Mouse (Mus musculus): ENCODE measurements at regions not wholly inside any gene's neighbourhood (a gene's known extent, or its start where the extent isn't known, plus 50 kb on each side); places are given as distances from the start of the nearest gene placed in this dataset.

DNA sequence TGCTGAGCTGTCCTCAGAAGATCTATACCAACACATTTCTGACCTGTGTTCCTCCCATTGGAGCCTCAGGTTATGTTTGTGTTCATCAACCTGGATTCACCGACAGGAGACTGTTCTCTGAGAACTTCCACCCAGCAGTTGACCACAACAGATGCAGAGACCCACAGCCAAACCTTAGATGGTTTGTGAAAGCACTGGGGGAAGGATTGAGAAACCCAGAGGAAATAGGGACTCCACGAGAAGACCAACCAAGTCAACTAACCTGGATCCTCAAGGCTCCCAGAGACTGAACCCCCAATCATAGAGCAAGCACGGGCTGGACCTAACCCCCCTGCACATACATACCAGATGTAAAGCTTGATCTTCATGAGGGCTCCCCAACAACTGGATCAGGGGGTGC is 331.1 kb downstream of the Lmo4 start:
- DNase-seq (ENCODE audit: low spot score), result no peak
- Histone ChIP-seq H3K36me3 (ENCODE audit: control insufficient read depth, insufficient read depth, low read length) (no peaks in the 10 kb centered on the region), H3K27me3 (ENCODE audit: control insufficient read depth, insufficient read depth, low read length) (no peaks in the 10 kb centered on the region), H3K27ac (replicated peaks) (no peak overlapping the region), H3K9me3 (ENCODE audit: control insufficient read depth, low read length) (no peaks in the 10 kb centered on the region), H3K9ac (ENCODE audit: low read length) (no peak overlapping the region), H3K4me1 (replicated peaks; ENCODE audit: control insufficient read depth, insufficient read depth) (no peaks in the 10 kb centered on the region), H3K4me2 (replicated peaks; ENCODE audit: low read depth) (no peak overlapping the region), H3K4me3 (ENCODE audit: low read depth, low read length) (no peak overlapping the region)
- no peak for TF ChIP-seq CTCF (IDR thresholded peaks at IDR 0.05; ENCODE audit: low read depth)
- no peak for TF ChIP-seq EP300 (optimal IDR thresholded peaks at IDR 0.05)
- ATAC-seq (ENCODE audit: low FRiP score, low TSS enrichment), result no peak
- 91% methylated on average over 3 of the region's 3 CpGs for WGBS

DNA sequence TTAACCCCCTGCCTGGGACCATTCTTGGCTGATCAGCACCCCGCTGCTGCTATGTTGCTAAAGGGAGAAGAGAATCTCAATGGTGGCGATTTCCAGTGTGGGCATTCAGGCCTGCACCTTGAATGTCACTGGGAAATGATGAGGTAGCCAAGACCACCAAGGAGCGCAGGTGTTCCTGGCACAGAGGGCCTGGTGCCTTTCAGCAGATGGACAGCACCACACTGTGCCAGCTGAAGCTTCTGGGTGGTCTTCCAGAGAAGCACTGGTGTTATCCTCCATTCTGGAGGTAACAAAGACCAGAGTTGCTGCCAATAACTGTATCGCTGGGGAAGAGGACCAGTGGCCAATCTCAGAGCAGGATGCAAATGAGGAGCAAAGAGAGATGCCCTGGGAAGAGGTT is 338.5 kb downstream of the Lmo4 start:
- H3K4me1 ChIP-seq (replicated peaks; ENCODE audit: control insufficient read depth, insufficient read depth), result no peaks in the 10 kb centered on the region
- no peak overlapping the region for H3K9ac ChIP-seq (ENCODE audit: low read length)
- H3K4me3 ChIP-seq (ENCODE audit: low read depth, low read length), result no peak overlapping the region
- no peaks in the 10 kb centered on the region for H3K9me3 ChIP-seq (ENCODE audit: control insufficient read depth, low read length)
- H3K27ac ChIP-seq (replicated peaks), result no peak overlapping the region
- H3K36me3 ChIP-seq (ENCODE audit: control insufficient read depth, insufficient read depth, low read length), result no peaks in the 10 kb centered on the region
- DNase-seq (ENCODE audit: low spot score), result no peak
- H3K4me2 ChIP-seq (replicated peaks; ENCODE audit: low read depth), result no peak overlapping the region
- no peaks in the 10 kb centered on the region for H3K27me3 ChIP-seq (ENCODE audit: control insufficient read depth, insufficient read depth, low read length)
- 59% methylated on average over 4 of the region's 4 CpGs for WGBS
- ATAC-seq (ENCODE audit: low FRiP score, low TSS enrichment), result no peak
- TF ChIP-seq EP300 (optimal IDR thresholded peaks at IDR 0.05), result no peak
- TF ChIP-seq CTCF (IDR thresholded peaks at IDR 0.05; ENCODE audit: low read depth), result no peak

DNA sequence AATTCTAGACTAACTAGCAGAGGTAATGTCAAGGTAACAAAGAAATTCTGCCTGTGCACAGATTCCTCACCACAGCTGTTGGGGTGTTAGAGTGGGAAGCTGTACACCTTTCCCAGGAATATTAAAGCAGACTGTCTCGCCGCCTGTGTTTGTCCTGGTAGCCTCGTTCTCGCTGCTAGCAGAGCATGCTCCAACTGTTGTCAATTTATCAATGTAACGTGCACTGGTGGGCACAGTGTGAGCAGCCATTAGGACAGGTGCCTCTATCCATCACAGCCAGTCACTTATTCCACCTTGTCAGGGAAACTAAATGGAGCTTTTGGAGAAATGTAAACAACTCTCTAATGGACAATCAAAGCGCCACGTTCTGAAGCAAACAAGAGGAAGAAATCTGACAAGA is 339.4 kb downstream of the Lmo4 start:
- Histone ChIP-seq H3K9me3 (ENCODE audit: control insufficient read depth, low read length) (no peaks in the 10 kb centered on the region), H3K4me2 (replicated peaks; ENCODE audit: low read depth) (no peak overlapping the region), H3K36me3 (ENCODE audit: control insufficient read depth, insufficient read depth, low read length) (no peaks in the 10 kb centered on the region), H3K27ac (replicated peaks) (no peak overlapping the region), H3K4me1 (replicated peaks; ENCODE audit: control insufficient read depth, insufficient read depth) (no peaks in the 10 kb centered on the region), H3K9ac (ENCODE audit: low read length) (no peak overlapping the region), H3K4me3 (ENCODE audit: low read depth, low read length) (no peak overlapping the region), H3K27me3 (ENCODE audit: control insufficient read depth, insufficient read depth, low read length) (no peaks in the 10 kb centered on the region)
- TF ChIP-seq CTCF (IDR thresholded peaks at IDR 0.05; ENCODE audit: low read depth), result no peak
- no peak for ATAC-seq (ENCODE audit: low FRiP score, low TSS enrichment)
- WGBS, result 36% methylated on average over 7 of the region's 7 CpGs
- DNase-seq (ENCODE audit: low spot score), result no peak

DNA sequence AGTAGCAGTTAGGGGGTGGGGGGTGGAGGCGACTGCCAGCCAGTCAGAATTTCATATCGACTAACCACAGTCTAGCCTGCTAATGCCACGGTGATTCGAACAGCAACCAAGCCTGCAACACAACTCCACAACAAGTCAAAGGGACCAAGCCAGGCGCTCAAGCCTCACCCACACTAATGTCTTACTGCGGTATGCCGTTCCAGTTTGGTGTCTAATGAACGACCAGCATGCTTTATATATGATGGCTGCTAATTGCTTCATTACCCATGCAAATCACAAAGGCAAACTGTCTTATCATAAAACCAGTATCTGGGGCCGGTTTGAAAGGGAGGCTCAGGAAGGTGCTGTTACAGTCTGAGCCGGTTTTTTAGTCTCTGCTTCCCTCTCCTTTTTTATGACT is 340.5 kb downstream of the Lmo4 start:
- no peaks in the 10 kb centered on the region for H3K36me3 ChIP-seq (ENCODE audit: control insufficient read depth, insufficient read depth, low read length)
- no peak overlapping the region for H3K4me3 ChIP-seq (ENCODE audit: low read depth, low read length)
- no peak overlapping the region for H3K4me2 ChIP-seq (replicated peaks; ENCODE audit: low read depth)
- no peak overlapping the region for H3K9ac ChIP-seq (ENCODE audit: low read length)
- H3K4me1 ChIP-seq (replicated peaks; ENCODE audit: control insufficient read depth, insufficient read depth), result no peaks in the 10 kb centered on the region
- no peaks in the 10 kb centered on the region for H3K27me3 ChIP-seq (ENCODE audit: control insufficient read depth, insufficient read depth, low read length)
- ATAC-seq (ENCODE audit: low FRiP score, low TSS enrichment) (no peak), DNase-seq (ENCODE audit: low spot score) (no peak)
- WGBS, result 61% methylated on average over 10 of the region's 10 CpGs
- H3K9me3 ChIP-seq (ENCODE audit: control insufficient read depth, low read length), result no peaks in the 10 kb centered on the region
- TF ChIP-seq CTCF (IDR thresholded peaks at IDR 0.05; ENCODE audit: low read depth), result no peak
- TF ChIP-seq EP300 (optimal IDR thresholded peaks at IDR 0.05), result no peak
- no peak overlapping the region for H3K27ac ChIP-seq (replicated peaks)

DNA sequence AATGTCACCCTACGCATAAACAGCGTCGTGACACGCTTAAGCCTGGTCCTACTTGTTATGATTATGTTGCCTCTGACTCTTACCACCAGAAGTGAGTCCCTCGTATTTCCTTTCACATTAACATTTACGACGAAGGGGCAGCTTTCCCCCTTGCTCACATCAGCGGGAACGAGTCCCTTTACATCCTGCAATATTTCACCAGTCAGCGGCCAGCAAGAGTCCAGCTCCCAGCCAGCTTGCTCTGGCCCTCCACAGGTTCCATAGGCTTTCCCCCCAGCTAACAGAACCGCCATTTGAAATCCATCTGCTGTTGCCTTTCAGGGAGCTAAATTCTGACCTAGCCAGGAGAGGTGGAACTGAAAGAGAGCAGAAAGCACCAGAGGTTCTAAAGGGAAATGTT is 342.5 kb downstream of the Lmo4 start:
- Histone ChIP-seq H3K4me2 (replicated peaks; ENCODE audit: low read depth) (no peak overlapping the region), H3K4me3 (ENCODE audit: low read depth, low read length) (no peak overlapping the region), H3K27ac (replicated peaks) (no peak overlapping the region), H3K9me3 (ENCODE audit: control insufficient read depth, low read length) (no peaks in the 10 kb centered on the region), H3K4me1 (replicated peaks; ENCODE audit: control insufficient read depth, insufficient read depth) (no peaks in the 10 kb centered on the region), H3K36me3 (ENCODE audit: control insufficient read depth, insufficient read depth, low read length) (no peaks in the 10 kb centered on the region), H3K9ac (ENCODE audit: low read length) (no peak overlapping the region), H3K27me3 (ENCODE audit: control insufficient read depth, insufficient read depth, low read length) (no peaks in the 10 kb centered on the region)
- TF ChIP-seq CTCF (IDR thresholded peaks at IDR 0.05; ENCODE audit: low read depth), result no peak
- no peak for TF ChIP-seq EP300 (optimal IDR thresholded peaks at IDR 0.05)
- no peak for ATAC-seq (ENCODE audit: low FRiP score, low TSS enrichment)
- 53% methylated on average over 11 of the region's 11 CpGs for WGBS
- DNase-seq (ENCODE audit: low spot score), result no peak

DNA sequence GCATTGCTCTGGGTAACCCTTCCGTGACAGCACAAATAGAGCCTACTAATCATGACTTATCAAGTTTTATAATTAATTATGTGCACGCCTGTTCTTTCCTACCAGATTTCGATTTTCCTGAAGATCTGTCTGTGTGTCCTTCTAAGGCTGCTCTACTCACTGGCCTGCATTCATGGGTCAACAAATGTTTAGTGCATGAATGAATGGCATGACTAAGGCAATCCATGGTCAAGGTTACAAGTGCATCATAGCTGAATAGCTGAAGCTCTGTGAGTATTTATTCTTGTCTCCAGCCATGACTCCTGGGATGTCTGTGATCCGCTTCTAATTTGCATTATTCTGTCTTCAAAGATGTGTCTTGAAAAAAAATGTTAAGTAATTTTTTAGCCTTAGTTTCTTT is 343.2 kb downstream of the Lmo4 start:
- TF ChIP-seq CTCF (IDR thresholded peaks at IDR 0.05; ENCODE audit: low read depth) (no peak), EP300 (optimal IDR thresholded peaks at IDR 0.05) (no peak)
- WGBS, result 81% methylated on average over 4 of the region's 4 CpGs
- no peaks in the 10 kb centered on the region for H3K36me3 ChIP-seq (ENCODE audit: control insufficient read depth, insufficient read depth, low read length)
- DNase-seq (ENCODE audit: low spot score) (no peak), ATAC-seq (ENCODE audit: low FRiP score, low TSS enrichment) (no peak)
- H3K9ac ChIP-seq (ENCODE audit: low read length), result no peak overlapping the region
- H3K27ac ChIP-seq (replicated peaks), result no peak overlapping the region
- H3K9me3 ChIP-seq (ENCODE audit: control insufficient read depth, low read length), result no peaks in the 10 kb centered on the region
- no peak overlapping the region for H3K4me2 ChIP-seq (replicated peaks; ENCODE audit: low read depth)
- no peak overlapping the region for H3K4me3 ChIP-seq (ENCODE audit: low read depth, low read length)
- no peaks in the 10 kb centered on the region for H3K4me1 ChIP-seq (replicated peaks; ENCODE audit: control insufficient read depth, insufficient read depth)
- H3K27me3 ChIP-seq (ENCODE audit: control insufficient read depth, insufficient read depth, low read length), result no peaks in the 10 kb centered on the region
